ENCODE assay signal across 11 mouse cellular contexts in the genomic region with DNA sequence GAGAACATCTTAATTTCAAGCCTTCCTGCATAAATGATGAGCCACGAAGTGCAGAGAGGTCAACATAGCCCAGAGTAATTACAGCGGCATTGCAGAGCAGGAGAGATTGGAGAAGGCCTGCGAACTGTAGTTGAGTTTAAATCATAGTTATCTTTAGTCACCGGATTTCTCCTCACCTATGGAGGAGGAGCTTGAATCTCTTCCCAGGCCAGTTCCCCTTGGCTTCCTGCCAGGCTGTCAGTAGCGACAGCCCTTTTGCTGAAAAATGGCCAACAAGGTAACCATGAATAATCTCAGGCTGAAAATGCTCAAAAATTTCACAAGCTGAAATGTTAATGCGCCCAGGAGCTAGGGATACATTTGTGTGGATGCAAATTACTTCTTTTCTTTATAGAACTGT.
A peak's percentile ranks its signal among the peaks of the same experiment; 100 is the strongest.
DNase-seq lines count a peak whose midpoint lies in the region; ATAC-seq and TF ChIP-seq lines count a peak whose summit lies in the region.
"Had no signal": no experiment of that assay in that cellular context is flagged by ENCODE, and none has a peak within 500 bp of the region (broad histone marks: within the 10 kb centered on the region; RNA-seq: fewer than 3 reads in every experiment).

No protein-coding gene starts in this region.

- H3K4me1 ChIP-seq in hindbrain, postnatal 0 days (ENCODE audit: insufficient read depth, low read length): 0 out of 2 replicates have a peak, but pooled peaks cover 6% of the 10 kb centered on the region
- no peaks in the 10 kb centered on the region for H3K4me1 ChIP-seq in hindbrain, embryonic 10.5 days (replicated peaks)
- H3K4me1 ChIP-seq in midbrain, postnatal 0 days (ENCODE audit: insufficient read depth, low read length): no peaks in the 10 kb centered on the region
- peaks cover 8% of the 10 kb centered on the region; the same call in 1 of the 2 replicates for H3K4me1 ChIP-seq in midbrain, embryonic 13.5 days (replicated peaks)
- H3K4me1 ChIP-seq: intestine, embryonic 15.5 days; limb, embryonic 15.5 days had no signal

- no peaks in the 10 kb centered on the region for H3K9me3 ChIP-seq in hindbrain, postnatal 0 days (ENCODE audit: low read length)
- H3K9me3 ChIP-seq in hindbrain, embryonic 10.5 days: no peaks in the 10 kb centered on the region
- no peaks in the 10 kb centered on the region for H3K9me3 ChIP-seq in midbrain, postnatal 0 days (ENCODE audit: low read length)
- no peaks in the 10 kb centered on the region for H3K9me3 ChIP-seq in midbrain, embryonic 13.5 days
- H3K9me3 ChIP-seq: intestine, embryonic 15.5 days; limb, embryonic 15.5 days had no signal

- no peak for ATAC-seq in hindbrain, postnatal 0 days
- no peak for ATAC-seq in midbrain, postnatal 0 days (ENCODE audit: low FRiP score)
- no peak for ATAC-seq in midbrain, embryonic 13.5 days
- ATAC-seq in CD4-positive, CD25-positive, alpha-beta regulatory T cell, adult 4 months: no peak
- ATAC-seq: intestine, embryonic 15.5 days had no signal

- no peak overlapping the region for H3K9ac ChIP-seq in hindbrain, postnatal 0 days (replicated peaks; ENCODE audit: low read length)
- H3K9ac ChIP-seq in midbrain, postnatal 0 days (replicated peaks; ENCODE audit: low read length, poor library complexity, severe bottlenecking): no peak overlapping the region
- H3K9ac ChIP-seq in midbrain, embryonic 13.5 days (replicated peaks): no peak overlapping the region
- H3K9ac ChIP-seq: intestine, embryonic 15.5 days; limb, embryonic 15.5 days had no signal

- WGBS in hindbrain, postnatal 0 days: 60% methylated on average over 6 of the region's 6 CpGs
- 90% methylated on average over 6 of the region's 6 CpGs for WGBS in hindbrain, embryonic 10.5 days
- WGBS in midbrain, postnatal 0 days: 68% methylated on average over 6 of the region's 6 CpGs
- WGBS in midbrain, embryonic 13.5 days: 75% methylated on average over 6 of the region's 6 CpGs

- peak; percentile 56 for DNase-seq in hindbrain, postnatal 0 days (ENCODE audit: low spot score)
- DNase-seq in hindbrain, embryonic 10.5 days (ENCODE audit: low spot score): no peak
- peak; percentile 44 for DNase-seq in midbrain, postnatal 0 days (ENCODE audit: low spot score)
- DNase-seq in cerebellum, adult 18-20 months: peak; percentile 90
- peak; percentile 86 to 95 for DNase-seq in cerebellum, postnatal 25 days
- no peak for DNase-seq in layer of hippocampus, postnatal 10 days (ENCODE audit: low spot score in 2 of 2)
- DNase-seq: lung, postnatal 36 days had no signal

- no peaks in the 10 kb centered on the region for H3K27me3 ChIP-seq in hindbrain, postnatal 0 days (ENCODE audit: insufficient read depth, low read length)
- no peaks in the 10 kb centered on the region for H3K27me3 ChIP-seq in hindbrain, embryonic 10.5 days (ENCODE audit: insufficient read depth, poor library complexity, severe bottlenecking)
- H3K27me3 ChIP-seq in midbrain, postnatal 0 days (ENCODE audit: insufficient read depth, low read length): no peaks in the 10 kb centered on the region
- H3K27me3 ChIP-seq in midbrain, embryonic 13.5 days: no peaks in the 10 kb centered on the region
- H3K27me3 ChIP-seq: intestine, embryonic 15.5 days; limb, embryonic 15.5 days had no signal

- no peak overlapping the region for H3K4me2 ChIP-seq in hindbrain, postnatal 0 days (ENCODE audit: low read depth, low read length)
- no peak overlapping the region for H3K4me2 ChIP-seq in midbrain, postnatal 0 days (ENCODE audit: low read depth, low read length, poor library complexity, severe bottlenecking)
- H3K4me2 ChIP-seq in midbrain, embryonic 13.5 days (replicated peaks): no peak overlapping the region
- H3K4me2 ChIP-seq: intestine, embryonic 15.5 days; limb, embryonic 15.5 days had no signal

- H3K4me3 ChIP-seq in hindbrain, postnatal 0 days (ENCODE audit: low read length): no peak overlapping the region
- no peak overlapping the region for H3K4me3 ChIP-seq in hindbrain, embryonic 10.5 days
- no peak overlapping the region for H3K4me3 ChIP-seq in midbrain, postnatal 0 days (ENCODE audit: low read depth, low read length)
- H3K4me3 ChIP-seq in midbrain, embryonic 13.5 days (replicated peaks): no peak overlapping the region
- H3K4me3 ChIP-seq: intestine, embryonic 15.5 days; limb, embryonic 15.5 days had no signal

- no peak overlapping the region for H3K27ac ChIP-seq in hindbrain, postnatal 0 days
- H3K27ac ChIP-seq in hindbrain, embryonic 10.5 days: no peak overlapping the region
- H3K27ac ChIP-seq in midbrain, postnatal 0 days (ENCODE audit: low read depth, low read length): no peak overlapping the region
- H3K27ac ChIP-seq in midbrain, embryonic 13.5 days: no peak overlapping the region
- H3K27ac ChIP-seq: intestine, embryonic 15.5 days; limb, embryonic 15.5 days had no signal

- no peaks in the 10 kb centered on the region for H3K36me3 ChIP-seq in hindbrain, postnatal 0 days (ENCODE audit: insufficient read depth, low read length)
- H3K36me3 ChIP-seq in hindbrain, embryonic 10.5 days: no peaks in the 10 kb centered on the region
- H3K36me3 ChIP-seq in midbrain, postnatal 0 days (ENCODE audit: insufficient read depth, low read length): no peaks in the 10 kb centered on the region
- no peaks in the 10 kb centered on the region for H3K36me3 ChIP-seq in midbrain, embryonic 13.5 days
- H3K36me3 ChIP-seq: intestine, embryonic 15.5 days; limb, embryonic 15.5 days had no signal

- no peak for TF ChIP-seq CTCF in hindbrain, postnatal 0 days (IDR thresholded peaks at IDR 0.05; ENCODE audit: low read depth)
- TF ChIP-seq CTCF in midbrain, postnatal 0 days (IDR thresholded peaks at IDR 0.05): no peak

Comparison
In these comparisons a context has a peak if more than half of its experiments do, and no peak if none do; other contexts are left out.
1. DNase-seq: peak in hindbrain, postnatal 0 days (single experiment), midbrain, postnatal 0 days (single experiment), cerebellum, adult 18-20 months (2 of 2) and cerebellum, postnatal 25 days (2 of 2); none in hindbrain, embryonic 10.5 days (single experiment) and layer of hippocampus, postnatal 10 days (0 of 2).